Mouse (Mus musculus): Measurements from ENCODE around the gene Krtap5-4. TPM values are rescaled to one million over a fixed set of nuclear protein-coding genes. Genes with fewer than 3 reads are reported as not detected.

Krtap5-4 gene
- polyA plus RNA-seq, 1 experiment from 2014 or later, result not detected

- Histone ChIP-seq H3K27ac (ENCODE audit: low read depth, low read length) (no peak overlapping the region), H3K4me3 (ENCODE audit: low read depth, low read length) (no peak overlapping the region), H3K9me3 (ENCODE audit: control insufficient read depth, low read length) (no peaks in the 10 kb centered on the region), H3K4me1 (replicated peaks; ENCODE audit: control insufficient read depth, insufficient read depth, low read length) (no peaks in the 10 kb centered on the region; the same call in 1 of the 2 replicates), H3K9ac (ENCODE audit: low read depth, low read length) (no peak overlapping the region), H3K4me2 (replicated peaks; ENCODE audit: low read depth, low read length) (no peak overlapping the region), H3K36me3 (ENCODE audit: control insufficient read depth, insufficient read depth, low read length) (no peaks in the 10 kb centered on the region), H3K27me3 (ENCODE audit: control insufficient read depth, insufficient read depth, low read length) (no peaks in the 10 kb centered on the region)
- DNase-seq (ENCODE audit: low spot score) (no peak), ATAC-seq (ENCODE audit: low FRiP score) (no peak)
- 73% methylated on average over 4 of the region's 4 CpGs for WGBS
Observed at GRCm38 (mm10) chr7:142347542-142347941, 44.2 kb downstream of the Krtap5-4 start.

- Histone ChIP-seq H3K36me3 (ENCODE audit: control insufficient read depth, insufficient read depth, low read length) (no peaks in the 10 kb centered on the region), H3K4me2 (replicated peaks; ENCODE audit: low read depth, low read length) (no peak overlapping the region), H3K4me1 (replicated peaks; ENCODE audit: control insufficient read depth, insufficient read depth, low read length) (no peaks in the 10 kb centered on the region; the same call in 1 of the 2 replicates), H3K27me3 (ENCODE audit: control insufficient read depth, insufficient read depth, low read length) (no peaks in the 10 kb centered on the region), H3K9me3 (ENCODE audit: control insufficient read depth, low read length) (no peaks in the 10 kb centered on the region), H3K27ac (ENCODE audit: low read depth, low read length) (no peak overlapping the region), H3K4me3 (ENCODE audit: low read depth, low read length) (no peak overlapping the region), H3K9ac (ENCODE audit: low read depth, low read length) (no peak overlapping the region)
- 30% methylated on average over 9 of the region's 9 CpGs for WGBS
- ATAC-seq (ENCODE audit: low FRiP score) (peak; percentile 33; the same call in 1 of the 2 replicates), DNase-seq (ENCODE audit: low spot score) (peak; percentile 36)
Observed at GRCm38 (mm10) chr7:142349308-142349961, 46.1 kb downstream of the Krtap5-4 start.

GRCm38 (mm10) chr7:142351569-142351968 lies 48.2 kb downstream of the Krtap5-4 start:
- no peak overlapping the region for H3K27ac ChIP-seq (ENCODE audit: low read depth, low read length)
- no peaks in the 10 kb centered on the region for H3K27me3 ChIP-seq (ENCODE audit: control insufficient read depth, insufficient read depth, low read length)
- no peak for DNase-seq (ENCODE audit: low spot score)
- WGBS, result 80% methylated on average over 5 of the region's 5 CpGs
- H3K4me2 ChIP-seq (replicated peaks; ENCODE audit: low read depth, low read length), result no peak overlapping the region
- H3K36me3 ChIP-seq (ENCODE audit: control insufficient read depth, insufficient read depth, low read length), result no peaks in the 10 kb centered on the region
- H3K9ac ChIP-seq (ENCODE audit: low read depth, low read length), result no peak overlapping the region
- no peak for ATAC-seq (ENCODE audit: low FRiP score)
- H3K9me3 ChIP-seq (ENCODE audit: control insufficient read depth, low read length), result no peaks in the 10 kb centered on the region
- H3K4me1 ChIP-seq (replicated peaks; ENCODE audit: control insufficient read depth, insufficient read depth, low read length), result no peaks in the 10 kb centered on the region; the same call in 1 of the 2 replicates
- no peak overlapping the region for H3K4me3 ChIP-seq (ENCODE audit: low read depth, low read length)

GRCm38 (mm10) chr7:142353854-142354253 lies 50.5 kb downstream of the Krtap5-4 start:
- DNase-seq (ENCODE audit: low spot score), result no peak
- Histone ChIP-seq H3K27ac (ENCODE audit: low read depth, low read length) (no peak overlapping the region), H3K36me3 (ENCODE audit: control insufficient read depth, insufficient read depth, low read length) (no peaks in the 10 kb centered on the region), H3K9ac (ENCODE audit: low read depth, low read length) (no peak overlapping the region), H3K4me2 (replicated peaks; ENCODE audit: low read depth, low read length) (no peak overlapping the region), H3K4me1 (replicated peaks; ENCODE audit: control insufficient read depth, insufficient read depth, low read length) (no peaks in the 10 kb centered on the region; the same call in 1 of the 2 replicates), H3K9me3 (ENCODE audit: control insufficient read depth, low read length) (no peaks in the 10 kb centered on the region), H3K4me3 (ENCODE audit: low read depth, low read length) (no peak overlapping the region), H3K27me3 (ENCODE audit: control insufficient read depth, insufficient read depth, low read length) (no peaks in the 10 kb centered on the region)
- WGBS, result 78% methylated on average over 5 of the region's 5 CpGs
- no peak for ATAC-seq (ENCODE audit: low FRiP score)

Other genes starting within 250 kb of the Krtap5-4 start
- gene Mob2, start 242.5 kb upstream of the Krtap5-4 start, polyA plus RNA-seq (2014; fragmentation: Nextera tagmentation; extraction: Ambion mirVana), result 53.3 and 59.8 TPM in 2 replicates
- gene Dusp8, start 207.7 kb upstream of the Krtap5-4 start, polyA plus RNA-seq (2014; fragmentation: Nextera tagmentation; extraction: Ambion mirVana), result 19.1 and 20.9 TPM in 2 replicates
- gene Gm45618, start 182.8 kb upstream of the Krtap5-4 start, polyA plus RNA-seq (2014; fragmentation: Nextera tagmentation; extraction: Ambion mirVana), result not detected in 2 replicates
- gene Gm39115, start 167.5 kb upstream of the Krtap5-4 start, polyA plus RNA-seq (2014; fragmentation: Nextera tagmentation; extraction: Ambion mirVana), result not detected in 2 replicates
- gene Gm45337, start 158.9 kb upstream of the Krtap5-4 start, polyA plus RNA-seq (2014; fragmentation: Nextera tagmentation; extraction: Ambion mirVana), result not detected in 2 replicates
- not detected in 2 replicates for gene Gm29735, start 146.4 kb upstream of the Krtap5-4 start, polyA plus RNA-seq (2014; fragmentation: Nextera tagmentation; extraction: Ambion mirVana)
- gene Gm4553, start 137.8 kb upstream of the Krtap5-4 start, polyA plus RNA-seq (2014; fragmentation: Nextera tagmentation; extraction: Ambion mirVana), result not detected in 2 replicates
- gene Krtap5-2, start 127.5 kb upstream of the Krtap5-4 start, polyA plus RNA-seq (2014; fragmentation: Nextera tagmentation; extraction: Ambion mirVana), result not detected in 2 replicates
- not detected in 2 replicates for gene Gm10153, start 113.2 kb upstream of the Krtap5-4 start, polyA plus RNA-seq (2014; fragmentation: Nextera tagmentation; extraction: Ambion mirVana)
- not detected in 2 replicates for gene Krtap5-3, start 102.2 kb upstream of the Krtap5-4 start, polyA plus RNA-seq (2014; fragmentation: Nextera tagmentation; extraction: Ambion mirVana)
- gene Gm7579, start 91.7 kb upstream of the Krtap5-4 start, polyA plus RNA-seq (2014; fragmentation: Nextera tagmentation; extraction: Ambion mirVana), result not detected in 2 replicates
- not detected in 2 replicates for gene Krtap5-5, start 73.6 kb upstream of the Krtap5-4 start, polyA plus RNA-seq (2014; fragmentation: Nextera tagmentation; extraction: Ambion mirVana)
- gene Gm40460, start 62.5 kb upstream of the Krtap5-4 start, polyA plus RNA-seq (2014; fragmentation: Nextera tagmentation; extraction: Ambion mirVana), result not detected in 2 replicates
- not detected in 2 replicates for gene Gm2431, start 45.2 kb upstream of the Krtap5-4 start, polyA plus RNA-seq (2014; fragmentation: Nextera tagmentation; extraction: Ambion mirVana)
- gene Gm4559, start 29.2 kb upstream of the Krtap5-4 start, polyA plus RNA-seq (2014; fragmentation: Nextera tagmentation; extraction: Ambion mirVana), result not detected in 2 replicates
- not detected in 2 replicates for gene Krtap5-1, start 6.4 kb upstream of the Krtap5-4 start, polyA plus RNA-seq (2014; fragmentation: Nextera tagmentation; extraction: Ambion mirVana)
- gene Ifitm10, start 70.2 kb downstream of the Krtap5-4 start, polyA plus RNA-seq (2014; fragmentation: Nextera tagmentation; extraction: Ambion mirVana), result 0.39 and 0.47 TPM in 2 replicates
- not detected in 2 replicates for gene Gm49369, start 79.1 kb downstream of the Krtap5-4 start, polyA plus RNA-seq (2014; fragmentation: Nextera tagmentation; extraction: Ambion mirVana)
- 168 and 200 TPM in 2 replicates for gene Ctsd, start 84.5 kb downstream of the Krtap5-4 start, polyA plus RNA-seq (2014; fragmentation: Nextera tagmentation; extraction: Ambion mirVana)
- not detected in 2 replicates for gene Syt8, start 131.3 kb downstream of the Krtap5-4 start, polyA plus RNA-seq (2014; fragmentation: Nextera tagmentation; extraction: Ambion mirVana)
- 1.4 and 1.7 TPM in 2 replicates for gene Tnni2, start 138.3 kb downstream of the Krtap5-4 start, polyA plus RNA-seq (2014; fragmentation: Nextera tagmentation; extraction: Ambion mirVana)
- 16.1 and 18.7 TPM in 2 replicates for gene Lsp1, start 157.3 kb downstream of the Krtap5-4 start, polyA plus RNA-seq (2014; fragmentation: Nextera tagmentation; extraction: Ambion mirVana)
- 1.7 and 1.9 TPM in 2 replicates for gene Tnnt3, start 195.3 kb downstream of the Krtap5-4 start, polyA plus RNA-seq (2014; fragmentation: Nextera tagmentation; extraction: Ambion mirVana)
- gene Mrpl23, start 229.1 kb downstream of the Krtap5-4 start, polyA plus RNA-seq (2014; fragmentation: Nextera tagmentation; extraction: Ambion mirVana), result 13.5 and 13.9 TPM in 2 replicates